In genomic region chr1:132199934-132200333, GRCm38 (mm10) we compare ENCODE assay signal across 10 mouse cellular contexts. TPM values are rescaled to one million over a fixed set of nuclear protein-coding genes. Genes with fewer than 3 reads are reported as not detected.
DNase-seq lines count a peak whose midpoint lies in the region; ATAC-seq and TF ChIP-seq lines count a peak whose summit lies in the region.
"Had no signal": no experiment of that assay in that cellular context is flagged by ENCODE, and none has a peak within 500 bp of the region (broad histone marks: within the 10 kb centered on the region; RNA-seq: fewer than 3 reads in every experiment).

No protein-coding gene starts in this region.

- intact Hi-C loops in heart, postnatal 25 days (cut with DNase I) = no loop called here
- intact Hi-C loops in gastrocnemius, adult 2 months (cut with DNase I) = no loop called here

- no peaks in the 10 kb centered on the region for H3K9me3 ChIP-seq in heart, embryonic 14.5 days (ENCODE audit: control insufficient read depth, low read length)
- no peaks in the 10 kb centered on the region for H3K9me3 ChIP-seq in forebrain, embryonic 15.5 days
- no peaks in the 10 kb centered on the region for H3K9me3 ChIP-seq in midbrain, embryonic 11.5 days (ENCODE audit: control insufficient read depth, low read length)

- H3K4me1 ChIP-seq in heart, embryonic 14.5 days (ENCODE audit: control insufficient read depth in 2 of 2, insufficient read depth in 2 of 2, low read length in 2 of 2) = peaks cover 3 to 7% of the 10 kb centered on the region in 2 experiments; a peak in 3 of 4 replicates
- peaks cover 82% of the 10 kb centered on the region for H3K4me1 ChIP-seq in forebrain, embryonic 15.5 days
- H3K4me1 ChIP-seq in midbrain, embryonic 11.5 days (ENCODE audit: control insufficient read depth, insufficient read depth, low read length) = peaks cover 74% of the 10 kb centered on the region

- no peaks in the 10 kb centered on the region for H3K36me3 ChIP-seq in heart, embryonic 14.5 days (ENCODE audit: control insufficient read depth, insufficient read depth, low read length)
- no peaks in the 10 kb centered on the region for H3K36me3 ChIP-seq in forebrain, embryonic 15.5 days
- H3K36me3 ChIP-seq in midbrain, embryonic 11.5 days (ENCODE audit: control insufficient read depth, insufficient read depth, low read length) = no peaks in the 10 kb centered on the region

- peak overlapping the region in 1 of 2 experiments; percentile 6; a peak in 1 of 4 replicates for H3K4me3 ChIP-seq in heart, embryonic 14.5 days (ENCODE audit: control insufficient read depth in 1 of 2, insufficient read depth in 1 of 2, low read depth in 1 of 2, low read length in 2 of 2)
- peak overlapping the region; percentile 41 for H3K4me3 ChIP-seq in forebrain, embryonic 15.5 days
- H3K4me3 ChIP-seq in midbrain, embryonic 11.5 days (ENCODE audit: low read depth, low read length) = no peak overlapping the region
- H3K4me3 ChIP-seq in gastrocnemius, adult 2 months = no peak overlapping the region

- WGBS in heart, embryonic 14.5 days = 11% methylated on average over 12 of the region's 12 CpGs
- 4% methylated on average over 12 of the region's 12 CpGs for WGBS in forebrain, embryonic 15.5 days
- WGBS in midbrain, embryonic 11.5 days = 14% methylated on average over 12 of the region's 12 CpGs

- no peak for DNase-seq in heart, postnatal 25 days (ENCODE audit: low spot score)
- DNase-seq in cerebellum, adult 11-12 months = peak; percentile 64
- no peak for DNase-seq in midbrain, embryonic 11.5 days (ENCODE audit: low spot score, missing footprints)
- DNase-seq in gastrocnemius, adult 2 months = no peak

- no peak for ATAC-seq in heart, embryonic 14.5 days (ENCODE audit: insufficient number of reproducible peaks, insufficient read depth, low FRiP score, low read depth)
- ATAC-seq in forebrain, embryonic 15.5 days (replicated peaks) = no peak
- no peak for ATAC-seq in midbrain, embryonic 11.5 days (ENCODE audit: low FRiP score)
- no peak for ATAC-seq in granulocyte monocyte progenitor cell, adult 5-6 weeks (replicated peaks; ENCODE audit: poor library complexity, severe bottlenecking)
- ATAC-seq in CD4-positive, CD25-positive, alpha-beta regulatory T cell, adult 4 months = no peak

- no peak for TF ChIP-seq CTCF in gastrocnemius, adult 2 months (IDR thresholded peaks at IDR 0.05)

- H3K27me3 ChIP-seq in heart, embryonic 14.5 days (ENCODE audit: control insufficient read depth, insufficient read depth, low read length) = peaks cover 49% of the 10 kb centered on the region
- no peaks in the 10 kb centered on the region for H3K27me3 ChIP-seq in forebrain, embryonic 15.5 days
- H3K27me3 ChIP-seq in midbrain, embryonic 11.5 days (ENCODE audit: control insufficient read depth, insufficient read depth, low read length) = no peaks in the 10 kb centered on the region

- no peak overlapping the region for H3K9ac ChIP-seq in heart, embryonic 14.5 days (ENCODE audit: low read length)
- H3K9ac ChIP-seq in forebrain, embryonic 15.5 days (replicated peaks) = peak overlapping the region; percentile 54
- H3K9ac ChIP-seq in midbrain, embryonic 11.5 days (ENCODE audit: low read length) = peak overlapping the region; percentile 57

- H3K4me2 ChIP-seq in heart, embryonic 14.5 days (ENCODE audit: low read length) = peak overlapping the region; percentile 49
- H3K4me2 ChIP-seq in forebrain, embryonic 15.5 days (replicated peaks) = peak overlapping the region; percentile 48
- H3K4me2 ChIP-seq in midbrain, embryonic 11.5 days = peak overlapping the region; percentile 45

- H3K27ac ChIP-seq in heart, embryonic 14.5 days (replicated peaks in 1 of 2; ENCODE audit: control insufficient read depth in 1 of 2, insufficient read depth in 1 of 2, low read depth in 2 of 2, low read length in 2 of 2) = no peak overlapping the region
- peak overlapping the region; percentile 89 for H3K27ac ChIP-seq in forebrain, embryonic 15.5 days (replicated peaks)
- peak overlapping the region; percentile 92 for H3K27ac ChIP-seq in midbrain, embryonic 11.5 days (ENCODE audit: low read depth, low read length)
- no peak overlapping the region for H3K27ac ChIP-seq in gastrocnemius, adult 2 months

RNA-seq across cellular contexts. Expression of gene AC124108.1, which starts 8.7 kb away (rescaled TPM):
- not detected in 2 replicates for polyA plus RNA-seq in heart, embryonic 14.5 days (2014; fragmentation: Nextera tagmentation; extraction: Ambion mirVana)
- total RNA-seq in heart, postnatal 25 days (2021) = not detected
- polyA plus RNA-seq in forebrain, embryonic 15.5 days (2015; fragmentation: Nextera tagmentation; extraction: Ambion mirVana) = 2.5 and 2.8 TPM in 2 replicates
- 5.0 and 5.2 TPM in 2 replicates for polyA plus RNA-seq in midbrain, embryonic 11.5 days (2014; fragmentation: Nextera tagmentation; extraction: Ambion mirVana)
- not detected for total RNA-seq in gastrocnemius, adult 2 months (2021)
- not detected in 2 replicates for total RNA-seq in granulocyte monocyte progenitor cell, adult 5-6 weeks (2014; fragmentation: Nextera tagmentation)
- total RNA-seq in granulocyte monocyte progenitor cell, adult 5-6 weeks (2017) = not detected in 2 replicates
- not detected for polyA plus RNA-seq in CD4-positive, CD25-positive, alpha-beta regulatory T cell, adult 4 months (2017; shearing (Covaris generic))
- total RNA-seq: CH12.LX had no signal

RNA-seq across cellular contexts. Expression of gene Lemd1, which starts 8.7 kb away (rescaled TPM):
- not detected in 2 replicates for polyA plus RNA-seq in heart, embryonic 14.5 days (2014; fragmentation: Nextera tagmentation; extraction: Ambion mirVana)
- total RNA-seq in heart, postnatal 25 days (2021) = not detected
- 13.9 and 16.2 TPM in 2 replicates for polyA plus RNA-seq in forebrain, embryonic 15.5 days (2015; fragmentation: Nextera tagmentation; extraction: Ambion mirVana)
- polyA plus RNA-seq in midbrain, embryonic 11.5 days (2014; fragmentation: Nextera tagmentation; extraction: Ambion mirVana) = 10.7 and 12.9 TPM in 2 replicates
- not detected for total RNA-seq in gastrocnemius, adult 2 months (2021)
- total RNA-seq in granulocyte monocyte progenitor cell, adult 5-6 weeks (2014; fragmentation: Nextera tagmentation) = not detected in 2 replicates
- not detected in 2 replicates for total RNA-seq in granulocyte monocyte progenitor cell, adult 5-6 weeks (2017)
- not detected for polyA plus RNA-seq in CD4-positive, CD25-positive, alpha-beta regulatory T cell, adult 4 months (2017; shearing (Covaris generic))
- total RNA-seq: CH12.LX had no signal

RNA-seq across cellular contexts. Expression of gene Gm10188, which starts 29.6 kb away (rescaled TPM):
- not detected in 2 replicates for polyA plus RNA-seq in heart, embryonic 14.5 days (2014; fragmentation: Nextera tagmentation; extraction: Ambion mirVana)
- not detected for total RNA-seq in heart, postnatal 25 days (2021)
- polyA plus RNA-seq in forebrain, embryonic 15.5 days (2015; fragmentation: Nextera tagmentation; extraction: Ambion mirVana) = 0.56 and 0.60 TPM in 2 replicates
- polyA plus RNA-seq in midbrain, embryonic 11.5 days (2014; fragmentation: Nextera tagmentation; extraction: Ambion mirVana) = 0.55 and 0.66 TPM in 2 replicates
- total RNA-seq in gastrocnemius, adult 2 months (2021) = not detected
- not detected in 2 replicates for total RNA-seq in granulocyte monocyte progenitor cell, adult 5-6 weeks (2014; fragmentation: Nextera tagmentation)
- not detected in 2 replicates for total RNA-seq in granulocyte monocyte progenitor cell, adult 5-6 weeks (2017)
- polyA plus RNA-seq in CD4-positive, CD25-positive, alpha-beta regulatory T cell, adult 4 months (2017; shearing (Covaris generic)) = not detected
- total RNA-seq: CH12.LX; layer of hippocampus, adult 18-20 months had no signal

Comparison
In these comparisons a context has a peak if more than half of its experiments do, and no peak if none do; other contexts are left out.
1. H3K27ac ChIP-seq: peak in forebrain, embryonic 15.5 days (single experiment) and midbrain, embryonic 11.5 days (single experiment); none in heart, embryonic 14.5 days (0 of 2) and gastrocnemius, adult 2 months (single experiment).
2. RNA of gene Lemd1, which starts 8.7 kb away (polyA plus RNA-seq): 13.9 to 16.2 TPM in forebrain, embryonic 15.5 days and 10.7 to 12.9 TPM in midbrain, embryonic 11.5 days; not detected in heart, embryonic 14.5 days and not detected in CD4-positive, CD25-positive, alpha-beta regulatory T cell, adult 4 months; every median in the first group is over 10 times any median in the second.
3. Peak in every context shown above with its lines, with median percentiles within 50 percentile points of each other: H3K4me2 ChIP-seq.